8 mouse cellular contexts compared by ENCODE assay signal in the genomic region with DNA sequence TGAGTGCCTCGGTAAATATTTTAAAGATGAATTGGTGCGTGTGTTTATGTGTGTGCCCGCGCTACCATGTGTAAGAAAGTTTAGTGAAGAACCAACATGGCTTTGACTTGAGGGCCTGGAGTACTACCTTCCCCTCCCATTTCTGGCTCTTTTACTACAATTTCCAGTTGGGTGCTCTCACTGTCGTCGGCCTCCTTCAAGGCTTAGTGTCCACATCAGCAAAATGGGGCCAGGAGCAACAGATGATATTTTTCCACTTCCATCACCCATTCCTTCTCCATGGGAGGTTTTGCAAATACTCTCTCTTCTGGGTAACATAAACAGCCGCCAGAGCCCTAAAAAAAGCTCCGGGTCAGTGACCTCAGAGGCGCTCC. TPM values are rescaled to one million over a fixed set of nuclear protein-coding genes. Genes with fewer than 3 reads are reported as not detected.
A peak's percentile ranks its signal among the peaks of the same experiment; 100 is the strongest.
DNase-seq lines count a peak whose midpoint lies in the region; ATAC-seq and TF ChIP-seq lines count a peak whose summit lies in the region.

No protein-coding gene starts in this region.

- no peaks in the 10 kb centered on the region for H3K27me3 ChIP-seq in heart, embryonic 13.5 days (replicated peaks)
- H3K27me3 ChIP-seq in hindbrain, embryonic 10.5 days (ENCODE audit: insufficient read depth, poor library complexity, severe bottlenecking): peaks cover 25% of the 10 kb centered on the region

- H3K27ac ChIP-seq in heart, embryonic 13.5 days (replicated peaks): peak overlapping the region; percentile 87
- H3K27ac ChIP-seq in ES-E14 (ENCODE audit: insufficient read depth, low read depth, low read length, poor library complexity, severe bottlenecking): peak overlapping the region; percentile 81
- peak overlapping the region; percentile 92 for H3K27ac ChIP-seq in hindbrain, embryonic 10.5 days

- H3K9me3 ChIP-seq in heart, embryonic 13.5 days: no peaks in the 10 kb centered on the region
- H3K9me3 ChIP-seq in ES-E14 (ENCODE audit: control insufficient read depth, insufficient read depth, low read depth, low read length): no peaks in the 10 kb centered on the region
- no peaks in the 10 kb centered on the region for H3K9me3 ChIP-seq in hindbrain, embryonic 10.5 days

- H3K4me2 ChIP-seq in heart, embryonic 13.5 days: peak overlapping the region; percentile 95

- WGBS in heart, embryonic 13.5 days: 14% methylated on average over 9 of the region's 9 CpGs
- WGBS in hindbrain, embryonic 10.5 days: 18% methylated on average over 9 of the region's 9 CpGs

- peak overlapping the region; percentile 96 for H3K4me3 ChIP-seq in heart, embryonic 13.5 days
- H3K4me3 ChIP-seq in ES-E14 (ENCODE audit: insufficient read depth in 1 of 2, low read depth in 1 of 2, low read length in 2 of 2, poor library complexity in 1 of 2, severe bottlenecking in 1 of 2): peak overlapping the region; percentile 85 to 88
- peak overlapping the region; percentile 85 for H3K4me3 ChIP-seq in hindbrain, embryonic 10.5 days

- in situ Hi-C loops in ES-E14 (cut with MboI; ENCODE audit: low sequenced_read_pairs in 2 of 2, unreplicated experiment in 2 of 2): no loop called here

- no peak for ATAC-seq in heart, embryonic 13.5 days (ENCODE audit: extremely low read depth, insufficient number of reproducible peaks, low FRiP score, low TSS enrichment)
- ATAC-seq in megakaryocyte progenitor cell, adult 5-6 weeks (replicated peaks; ENCODE audit: poor library complexity): 0 out of 2 replicates have a peak, but pooled peaks have one; percentile 1

- peaks cover 35% of the 10 kb centered on the region for H3K4me1 ChIP-seq in heart, embryonic 13.5 days
- H3K4me1 ChIP-seq in ES-E14 (ENCODE audit: control insufficient read depth in 2 of 2, insufficient read depth in 2 of 2, low read length in 2 of 2, poor library complexity in 1 of 2): peaks cover 4 to 5% of the 10 kb centered on the region in 2 experiments; a peak in 3 of 4 replicates
- H3K4me1 ChIP-seq in hindbrain, embryonic 10.5 days (replicated peaks): peaks cover 27% of the 10 kb centered on the region

- peak overlapping the region; percentile 88 for H3K9ac ChIP-seq in heart, embryonic 13.5 days
- H3K9ac ChIP-seq in ES-E14 (ENCODE audit: insufficient read depth, low read depth, low read length, poor library complexity, severe bottlenecking): peak overlapping the region; percentile 85

- H3K36me3 ChIP-seq in heart, embryonic 13.5 days: no peaks in the 10 kb centered on the region
- H3K36me3 ChIP-seq in ES-E14 (ENCODE audit: control insufficient read depth, insufficient read depth, low read length, poor library complexity, severe bottlenecking): no peaks in the 10 kb centered on the region
- H3K36me3 ChIP-seq in hindbrain, embryonic 10.5 days: no peaks in the 10 kb centered on the region

- DNase-seq in heart, adult 11 months: no peak
- no peak for DNase-seq in ES-E14 (ENCODE audit: low read depth, low spot score)
- DNase-seq in hindbrain, embryonic 10.5 days (ENCODE audit: low spot score): no peak
- no peak for DNase-seq in frontal cortex, postnatal 14 days (ENCODE audit: low spot score in 2 of 2)
- DNase-seq in Muller cell, postnatal 12 days (ENCODE audit: inconsistent ontology term): no peak
- no peak for DNase-seq in spleen, postnatal 14 days (ENCODE audit: low spot score in 2 of 2)

TF ChIP-seq in ES-E14, 5 proteins besides CTCF, POLR2A, EP300 and RAD21:
- no peak for TF ChIP-seq ZNF384 (IDR thresholded peaks at IDR 0.05; ENCODE audit: low read depth, low read length)
- no peak for TF ChIP-seq MAFK (IDR thresholded peaks at IDR 0.05; ENCODE audit: insufficient read depth, low read depth, low read length)
TF ChIP-seq in ES-E14: peak in this region for 0.

RNA-seq across cellular contexts. Expression of a gene that starts 0.6 kb away (rescaled TPM):
- polyA plus RNA-seq in heart, embryonic 13.5 days (2015; fragmentation: Nextera tagmentation; extraction: Ambion mirVana): 17.0 and 17.1 TPM in 2 replicates
- total RNA-seq in ES-E14 (2012; rRNA removed): 48.0 and 73.7 TPM in 2 replicates
- polyA plus RNA-seq in hindbrain, embryonic 10.5 days (2016; fragmentation: Nextera tagmentation; extraction: Ambion mirVana): 10.8 and 12.0 TPM in 2 replicates
- 5.5 and 5.8 TPM in 2 replicates for total RNA-seq in megakaryocyte progenitor cell, adult 5-6 weeks (2015)
- total RNA-seq in megakaryocyte progenitor cell, adult 5-6 weeks (2017): 3.5 and 5.5 TPM in 2 replicates
